Mouse (Mus musculus) spleen, adult 12 weeks (tissue): ENCODE measurements around the gene Defb18.
"Not testable (repeated sequence)": the region's sequence is repeated elsewhere in the genome, so short reads cannot be mapped to it uniquely, and the experiment has no call there.

Experiments
- DNase-seq: peaks from one replicate; pipeline ENCODE4 v3.0.0; 2022; ENCODE audit warnings: low spot score

Gene Defb18

DNA sequence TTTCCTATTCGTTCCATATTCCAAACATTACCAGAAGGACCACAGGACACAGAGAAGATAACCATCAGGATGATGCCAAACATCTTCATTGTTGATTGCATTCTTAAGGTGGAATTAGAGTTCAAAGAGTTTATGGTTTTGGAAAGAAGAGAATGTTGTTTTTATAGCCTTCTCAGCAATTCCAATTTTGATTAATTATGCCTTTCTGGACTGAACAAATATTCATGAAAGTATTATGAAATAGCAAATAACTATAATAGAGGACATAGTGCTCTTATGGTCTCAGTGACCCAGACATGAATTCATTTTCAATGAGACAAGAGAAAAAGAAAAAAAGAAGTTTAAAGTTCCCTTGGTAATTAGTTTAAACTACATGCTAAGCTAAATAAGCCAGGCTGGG is at the start of gene Defb18:
Defb18 (minus strand) TSS at position 101 of the 400 bp plus-strand sequence.
- no peak for DNase-seq

DNA sequence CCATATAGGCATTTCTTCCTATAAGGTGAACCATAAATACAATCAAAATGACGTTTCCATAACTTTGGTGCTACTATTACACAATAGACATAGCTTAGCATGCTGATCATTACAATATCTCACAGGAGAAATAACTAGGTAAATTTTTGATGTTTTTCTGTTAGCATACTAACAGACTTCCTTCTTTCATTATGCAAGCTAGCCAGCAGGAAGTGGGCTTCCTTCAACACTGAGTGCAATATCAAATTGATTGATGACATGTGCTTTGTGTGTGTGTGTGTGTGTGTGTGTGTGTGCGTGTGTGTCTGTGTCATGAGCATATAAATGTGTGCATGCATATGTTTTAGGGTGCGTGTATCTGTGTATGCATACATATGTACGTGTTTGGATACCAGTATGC is 33.9 kb upstream of the Defb18 start:
- DNase-seq, result no peak

DNA sequence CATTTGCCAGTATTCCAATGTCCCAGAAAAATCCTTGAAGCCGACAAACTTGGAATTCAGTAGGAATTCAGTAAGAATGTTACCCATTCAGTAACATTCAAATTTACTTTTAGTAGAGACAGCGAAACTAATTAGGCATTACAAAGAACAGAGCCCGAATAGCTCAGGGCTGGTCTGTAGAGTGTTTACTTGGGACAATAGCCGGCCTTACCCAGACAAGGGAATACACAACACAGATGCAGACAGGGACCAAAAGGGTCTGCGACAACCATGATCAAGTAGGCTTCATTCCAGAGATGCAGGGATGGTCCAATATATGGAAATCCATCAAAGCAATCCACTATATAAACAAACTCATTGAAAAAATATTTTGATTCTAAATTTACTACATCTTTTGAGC is 31.6 kb upstream of the Defb18 start:
- DNase-seq, result no peak

DNA sequence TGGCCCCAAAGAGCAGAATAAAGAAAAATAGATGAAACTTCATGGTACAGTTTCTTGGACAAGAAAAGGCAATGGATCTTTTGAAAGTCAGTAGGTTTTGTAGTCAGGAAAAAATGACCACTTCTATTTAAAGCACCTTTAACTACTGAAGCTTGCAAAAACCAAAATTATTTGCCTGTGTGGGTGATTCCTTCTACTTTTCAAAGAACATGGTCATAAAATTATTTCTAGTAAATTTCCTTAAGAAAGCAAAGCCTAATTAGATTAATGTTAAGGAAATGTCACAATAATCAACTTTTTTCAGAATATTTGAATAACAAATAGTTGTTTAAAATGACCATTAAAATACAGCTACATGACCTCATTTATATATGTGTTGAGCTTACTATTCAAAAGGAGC is 27.8 kb upstream of the Defb18 start, which contains the start of gene Defb41:
Defb41 (minus strand) TSS at position 101 of the 400 bp plus-strand sequence.
- no peak for DNase-seq

DNA sequence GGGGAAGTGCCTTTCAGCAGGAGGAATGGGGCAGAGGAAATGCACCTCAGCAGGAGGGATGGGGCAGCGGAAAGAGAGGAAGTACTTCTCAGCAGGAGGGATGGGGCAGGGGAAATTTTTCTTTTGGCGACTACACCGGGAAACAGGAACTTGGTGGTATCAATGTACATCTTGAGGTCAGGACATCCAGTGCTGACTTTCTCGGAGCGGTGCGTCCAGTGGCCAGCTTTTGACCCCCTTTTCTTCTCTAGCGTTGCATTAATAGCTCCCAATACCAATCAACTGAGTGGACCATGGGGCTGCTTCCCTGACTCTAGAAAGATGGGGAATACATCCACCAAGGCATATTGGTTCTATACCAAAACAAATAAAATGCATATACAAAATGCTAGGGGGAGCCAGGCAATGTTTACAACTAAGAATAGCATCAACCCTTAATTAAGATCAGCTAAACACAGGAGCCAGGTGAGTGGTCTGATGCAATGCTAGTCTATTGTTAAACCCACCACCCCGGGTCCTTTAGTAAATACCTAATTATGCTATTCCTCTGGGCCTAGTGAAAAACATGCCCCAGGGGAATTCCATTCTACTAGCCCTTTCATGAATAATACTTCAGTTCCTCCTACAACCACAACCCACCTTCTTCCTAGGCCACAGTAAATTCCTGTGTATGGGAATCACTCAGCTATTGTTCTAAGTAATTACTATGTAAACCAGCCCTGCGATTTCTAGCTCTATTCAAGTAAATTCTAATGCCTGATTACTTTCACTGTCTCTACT is 8.7 kb upstream of the Defb18 start:
- not testable (repeated sequence) for DNase-seq

- no peak for DNase-seq
Observed at GRCm38 (mm10) chr1:18223385-18223945, 13.8 kb downstream of the Defb18 start.

DNA sequence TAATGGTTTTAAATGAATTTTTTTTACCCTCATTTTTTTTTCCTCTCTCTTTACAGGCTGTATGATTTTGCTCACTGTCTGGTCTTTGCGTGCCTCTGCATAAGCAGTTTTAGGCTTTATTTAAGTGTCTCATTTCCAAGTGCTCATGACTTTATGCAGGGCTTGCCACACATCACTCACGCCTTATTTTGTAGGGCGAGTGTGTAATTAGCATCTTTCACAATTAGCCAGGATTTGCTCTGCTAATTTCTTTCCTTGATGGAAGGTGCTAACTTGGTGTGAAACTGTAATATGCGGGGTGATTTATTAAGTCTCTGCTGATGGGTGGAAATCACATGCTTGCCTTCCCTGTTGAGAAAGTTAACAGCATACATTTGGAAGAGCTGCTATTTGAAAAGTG is 45.5 kb downstream of the Defb18 start:
- DNase-seq, result no peak

DNA sequence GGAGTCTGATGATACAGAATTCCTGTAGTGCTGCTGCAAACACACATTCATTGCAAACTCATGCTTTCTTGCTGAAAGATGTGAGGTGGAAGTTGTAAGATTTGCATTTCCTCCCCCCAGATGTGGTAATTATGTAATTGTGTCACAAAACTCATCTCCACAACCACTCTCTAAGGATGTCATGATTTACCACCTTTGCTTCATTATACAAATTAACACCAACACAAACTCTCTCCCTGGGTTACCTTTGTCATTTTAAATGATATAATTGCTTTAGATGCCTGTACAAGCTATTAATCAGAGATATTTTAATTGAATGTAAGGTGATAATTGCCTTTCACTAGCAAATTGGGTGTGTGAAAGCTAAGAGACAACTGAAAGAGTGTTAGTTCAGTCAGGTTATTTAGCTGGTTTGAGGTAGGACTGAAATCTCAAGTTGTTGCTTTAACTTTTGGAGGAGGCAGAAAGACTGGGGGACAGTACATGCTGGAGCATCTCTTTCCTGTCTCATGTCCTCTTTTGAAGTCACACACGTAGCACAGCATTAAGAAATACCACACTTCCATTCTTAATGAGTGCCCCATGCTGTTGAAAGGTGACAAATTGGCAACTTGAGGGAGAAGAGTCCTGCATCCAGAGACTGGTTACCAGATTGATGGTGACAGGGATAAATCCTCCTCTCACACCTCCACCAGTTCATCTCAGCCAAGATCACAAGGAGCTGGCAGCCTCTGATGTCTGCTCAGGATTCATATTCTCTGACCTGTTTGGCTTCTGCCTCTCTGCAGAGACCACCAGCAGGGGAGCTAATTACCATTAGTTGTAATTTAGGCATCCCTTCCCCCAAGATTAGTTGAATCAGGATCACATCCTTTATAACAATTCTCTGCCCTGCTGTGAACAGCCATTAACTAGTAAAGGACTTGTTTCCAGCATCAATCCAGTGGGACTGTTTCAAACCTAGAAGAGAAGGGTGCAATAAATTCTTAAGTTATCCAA is 46.2 kb downstream of the Defb18 start:
- DNase-seq, result no peak
